Mouse (Mus musculus) intestine, postnatal 0 days (tissue): ENCODE measurements around the gene Fgg. TPM values are rescaled to one million over a fixed set of nuclear protein-coding genes. Genes with fewer than 3 reads are reported as not detected.

Source experiments
- ATAC-seq: fragments of 200-750 bp; cut with Nextera tagmentation; 2 replicates; pipeline ENCODE4 v1.8.0; 2017; ENCODE audit warnings: mild to moderate bottlenecking, moderate TSS enrichment, moderate library complexity
- H3K27ac ChIP-seq: fragments of 300-500 bp; sonication (generic); 2 replicates; pipeline ENCODE4 v1.5.1; 2014; ENCODE audit warnings: mild to moderate bottlenecking, low read depth, low read length, moderate library complexity
- H3K27me3 ChIP-seq: fragments of 300-500 bp; sonication (generic); replicated peaks from 2 replicates; pipeline ENCODE4 v1.6.1; 2014; ENCODE audit warnings: low read length, mixed read lengths; ENCODE audit not compliant: control insufficient read depth, insufficient read depth
- H3K36me3 ChIP-seq: fragments of 300-500 bp; sonication (generic); 2 replicates; pipeline ENCODE4 v1.6.1; 2014; ENCODE audit warnings: mild to moderate bottlenecking, moderate library complexity; ENCODE audit not compliant: control insufficient read depth, insufficient read depth
- H3K4me1 ChIP-seq: fragments of 300-500 bp; sonication (generic); replicated peaks from 2 replicates; pipeline ENCODE4 v1.6.1; 2014; ENCODE audit warnings: antibody characterized with exemption, low read length, mixed read lengths; ENCODE audit not compliant: control insufficient read depth, insufficient read depth
- H3K4me2 ChIP-seq: fragments of 300-500 bp; sonication (generic); replicated peaks from 2 replicates; pipeline ENCODE4 v1.6.1; 2014; ENCODE audit warnings: low read depth, mild to moderate bottlenecking, moderate library complexity
- H3K4me3 ChIP-seq: fragments of 300-500 bp; sonication (generic); 2 replicates; pipeline ENCODE4 v1.5.1; 2014; ENCODE audit warnings: low read depth, low read length
- H3K9ac ChIP-seq: fragments of 300-500 bp; sonication (generic); 2 replicates; pipeline ENCODE4 v1.6.1; 2014; ENCODE audit warnings: mild to moderate bottlenecking, low read depth, low read length
- H3K9me3 ChIP-seq: fragments of 300-500 bp; sonication (generic); 2 replicates; pipeline ENCODE4 v1.6.1; 2016; ENCODE audit warnings: mixed run types; ENCODE audit not compliant: control insufficient read depth
- CTCF ChIP-seq: sonication (generic); IDR thresholded peaks from 2 replicates; pipeline ENCODE4 v1.5.1; 2016; ENCODE audit warnings: low read depth, mild to moderate bottlenecking, control low read depth, antibody characterized with exemption, moderate library complexity
- WGBS: fragments of 180-500 bp; shearing (Covaris S2); extraction: QIAGEN DNeasy Blood & Tissue Kit; methylation state at CpG from one replicate; pipeline ENCODE4 v1.1.7; 2014; 5-methylcytosine and 5-hydroxymethylcytosine counted together
- polyA plus RNA-seq: library from polyadenylated mRNA; unstranded; fragments of >200 nt; fragmentation: Nextera tagmentation; extraction: Ambion mirVana; gene quantifications from 2 replicates; pipeline ENCODE4 v1.2.1, GENCODE M21; 2015

The Fgg gene
- polyA plus RNA-seq, 1 experiment from 2014 or later: 1.2 TPM

- ATAC-seq: no peak
- 0 out of 2 replicates have a peak, but pooled peaks cover 3% of the 10 kb centered on the region for H3K4me1 ChIP-seq
- no peak overlapping the region for H3K4me2 ChIP-seq
- TF ChIP-seq CTCF: no peak
- peaks cover 36% of the 10 kb centered on the region for H3K36me3 ChIP-seq
- no peak overlapping the region for H3K9ac ChIP-seq
- H3K9me3 ChIP-seq: no peaks in the 10 kb centered on the region
- WGBS: 95% methylated on average over 2 of the region's 2 CpGs
- H3K27me3 ChIP-seq: no peaks in the 10 kb centered on the region
- no peak overlapping the region for H3K4me3 ChIP-seq
- H3K27ac ChIP-seq: no peak overlapping the region
Observed at GRCm38 (mm10) chr3:83057046-83057445, 49.5 kb downstream of the Fgg start.

Other genes starting within 250 kb of the Fgg start
- gene Rbm46, start 131.2 kb upstream of the Fgg start, polyA plus RNA-seq: 3.3 and 3.5 TPM in 2 replicates
- 29.5 and 30.4 TPM in 2 replicates for gene Lrat, start 103.8 kb upstream of the Fgg start, polyA plus RNA-seq
- 18.3 and 22.8 TPM in 2 replicates for gene Fga, start 18.4 kb downstream of the Fgg start, polyA plus RNA-seq
- 7.5 and 8.7 TPM in 2 replicates for gene Fgb, start 42.1 kb downstream of the Fgg start, polyA plus RNA-seq
- gene Plrg1, start 47.8 kb downstream of the Fgg start, polyA plus RNA-seq: 36.3 and 38.0 TPM in 2 replicates
- 0.07 and 0.08 TPM in 2 replicates for gene Dchs2, start 120.2 kb downstream of the Fgg start, polyA plus RNA-seq